Mouse (Mus musculus) myocyte (in vitro differentiated cells): Measurements from ENCODE around the gene Rps21. TPM values are rescaled to one million over a fixed set of nuclear protein-coding genes. Genes with fewer than 3 reads are reported as not detected.

Experiments used
- H3K27me3 ChIP-seq: one replicate; pipeline ENCODE4 v1.6.1; 2011; ENCODE audit not compliant: control insufficient read depth, insufficient read depth, insufficient read length
- H3K36me3 ChIP-seq: one replicate; pipeline ENCODE4 v1.6.1; 2011; ENCODE audit not compliant: control insufficient read depth, insufficient read depth
- H3K4me2 ChIP-seq: one replicate; pipeline ENCODE4 v1.6.1; 2011; ENCODE audit warnings: low read depth, control low read depth
- H3K4me3 ChIP-seq: one replicate; pipeline ENCODE4 v1.5.1; 2011; ENCODE audit warnings: mild to moderate bottlenecking, control low read depth, moderate library complexity
- H3K79me2 ChIP-seq: one replicate; pipeline ENCODE4 v1.6.1; 2011; ENCODE audit not compliant: control insufficient read depth, insufficient read depth
- H3ac ChIP-seq: one replicate; pipeline ENCODE4 v1.6.1; 2011; ENCODE audit not compliant: control insufficient read depth, insufficient read length
- CEBPB ChIP-seq: IDR thresholded peaks from 2 replicates; pipeline ENCODE4 v1.6.1; 2011; ENCODE audit warnings: mild to moderate bottlenecking, moderate library complexity; ENCODE audit not compliant: poor library complexity, insufficient read depth, severe bottlenecking
- E2F4 ChIP-seq: IDR thresholded peaks from one replicate; pipeline ENCODE4 v1.6.1; 2011; ENCODE audit warnings: mild to moderate bottlenecking, control low read depth, moderate library complexity; ENCODE audit not compliant: insufficient read depth
- MAX ChIP-seq: IDR thresholded peaks from one replicate; pipeline ENCODE4 v1.6.1; 2011; ENCODE audit warnings: low read depth, mild to moderate bottlenecking, control low read depth
- MYOD1 ChIP-seq, 3 experiments: IDR thresholded peaks; one replicate each; pipeline ENCODE4 v1.6.1; 2011; ENCODE audit warnings: control low read depth in 2 of 3, low read depth in 2 of 3, mild to moderate bottlenecking in 2 of 3, moderate library complexity in 1 of 3; ENCODE audit not compliant: insufficient read length in 2 of 3, control insufficient read depth in 1 of 3
- MYOG ChIP-seq, 3 experiments: IDR thresholded peaks; one replicate each; pipeline ENCODE4 v1.6.1; 2011; ENCODE audit warnings: control low read depth in 2 of 3, low read depth in 2 of 3, mild to moderate bottlenecking in 2 of 3; ENCODE audit not compliant: insufficient read length in 2 of 3, control insufficient read depth in 1 of 3, insufficient read depth in 1 of 3
- POLR2A ChIP-seq: IDR thresholded peaks from one replicate; pipeline ENCODE4 v1.6.1; 2011; ENCODE audit warnings: low read depth, mild to moderate bottlenecking, control low read depth, moderate library complexity; ENCODE audit not compliant: insufficient read length
- POLR2AphosphoS2 ChIP-seq: IDR thresholded peaks from one replicate; pipeline ENCODE4 v1.6.1; 2011; ENCODE audit warnings: low read depth, control low read depth; ENCODE audit not compliant: insufficient read length
- REST ChIP-seq: IDR thresholded peaks from one replicate; pipeline ENCODE4 v1.6.1; 2011; ENCODE audit warnings: mild to moderate bottlenecking, control low read depth, moderate library complexity; ENCODE audit not compliant: insufficient read depth, insufficient read length
- SRF ChIP-seq: IDR thresholded peaks from one replicate; pipeline ENCODE4 v1.6.1; 2011; ENCODE audit warnings: low read depth; ENCODE audit not compliant: control insufficient read depth, insufficient read length
- TCF12 ChIP-seq: IDR thresholded peaks from one replicate; pipeline ENCODE4 v1.6.1; 2011; ENCODE audit warnings: mild to moderate bottlenecking, control low read depth; ENCODE audit not compliant: poor library complexity, insufficient read depth, severe bottlenecking
- TCF3 ChIP-seq: IDR thresholded peaks from one replicate; pipeline ENCODE4 v1.6.1; 2011; ENCODE audit warnings: low read depth, control low read depth; ENCODE audit not compliant: insufficient read length
- USF1 ChIP-seq: IDR thresholded peaks from one replicate; pipeline ENCODE4 v1.6.1; 2011; ENCODE audit warnings: low read depth, mild to moderate bottlenecking, control low read depth, moderate library complexity
- polyA plus RNA-seq: library from polyadenylated mRNA; unstranded; fragments of >200 nt; fragmentation: generic; extraction: Trizol; gene quantifications from one replicate; pipeline ENCODE4 v1.2.1, GENCODE M21; 2012; ENCODE audit warnings: missing spikeins

Gene Rps21
- polyA plus RNA-seq, 1 experiment: 3,913 TPM

GRCm38 (mm10) chr2:180300252-180300651, 43.1 kb downstream of the Rps21 start:
- Histone ChIP-seq H3K36me3 (no peaks in the 10 kb centered on the region), H3K4me2 (no peak overlapping the region), H3ac (no peak overlapping the region), H3K27me3 (peaks cover 21% of the 10 kb centered on the region), H3K79me2 (no peaks in the 10 kb centered on the region), H3K4me3 (no peak overlapping the region)
- TF ChIP-seq USF1: no peak

- H3K79me2 ChIP-seq: no peaks in the 10 kb centered on the region
- TF ChIP-seq E2F4 (no peak), MYOD1 (IDR thresholded peaks at IDR 0.05; ENCODE audit: control insufficient read depth in 1 of 3, insufficient read length in 2 of 3, low read depth in 2 of 3) (no peak), USF1 (no peak), POLR2AphosphoS2 (no peak), TCF3 (no peak)
Measured at GRCm38 (mm10) chr2:180300771-180301170, 43.6 kb downstream of the Rps21 start.

GRCm38 (mm10) chr2:180302201-180302600, 45.0 kb downstream of the Rps21 start:
- TF ChIP-seq TCF3: no peak
- TF ChIP-seq MYOD1 (IDR thresholded peaks at IDR 0.05; ENCODE audit: control insufficient read depth in 1 of 3, insufficient read length in 2 of 3, low read depth in 2 of 3): no peak
- TF ChIP-seq USF1: no peak
- TF ChIP-seq REST: no peak
- no peak for TF ChIP-seq MAX
- no peak for TF ChIP-seq SRF
- no peak for TF ChIP-seq TCF12
- TF ChIP-seq POLR2A: no peak
- TF ChIP-seq MYOG (IDR thresholded peaks at IDR 0.05; ENCODE audit: control insufficient read depth in 1 of 3, insufficient read depth in 1 of 3, insufficient read length in 2 of 3, low read depth in 2 of 3): no peak
- TF ChIP-seq CEBPB: no peak
- TF ChIP-seq E2F4: no peak
- TF ChIP-seq POLR2AphosphoS2: no peak
- Histone ChIP-seq H3K79me2 (no peaks in the 10 kb centered on the region), H3K4me3 (no peak overlapping the region), H3ac (no peak overlapping the region), H3K4me2 (no peak overlapping the region), H3K36me3 (no peaks in the 10 kb centered on the region), H3K27me3 (peaks cover 16% of the 10 kb centered on the region)

More at GRCm38 (mm10) chr2:180300771-180301170, 43.6 kb downstream of the Rps21 start:
- no peak overlapping the region for H3ac ChIP-seq
- no peaks in the 10 kb centered on the region for H3K36me3 ChIP-seq
- H3K27me3 ChIP-seq: peaks cover 22% of the 10 kb centered on the region
- no peak overlapping the region for H3K4me2 ChIP-seq
- no peak overlapping the region for H3K4me3 ChIP-seq

GRCm38 (mm10) chr2:180303468-180303867, 46.3 kb downstream of the Rps21 start:
- H3K4me2 ChIP-seq: no peak overlapping the region
- TF ChIP-seq POLR2AphosphoS2 (no peak), REST (no peak), MAX (no peak), USF1 (no peak), CEBPB (no peak), TCF12 (no peak)
- H3K79me2 ChIP-seq: no peaks in the 10 kb centered on the region
- H3K36me3 ChIP-seq: no peaks in the 10 kb centered on the region
- peaks cover 14% of the 10 kb centered on the region for H3K27me3 ChIP-seq
- no peak overlapping the region for H3K4me3 ChIP-seq
- H3ac ChIP-seq: no peak overlapping the region

- Histone ChIP-seq H3K4me2 (no peak overlapping the region), H3K4me3 (no peak overlapping the region), H3K27me3 (peaks cover 21% of the 10 kb centered on the region), H3ac (no peak overlapping the region), H3K36me3 (no peaks in the 10 kb centered on the region), H3K79me2 (no peaks in the 10 kb centered on the region)
- TF ChIP-seq MYOD1 (IDR thresholded peaks at IDR 0.05; ENCODE audit: control insufficient read depth in 1 of 3, insufficient read length in 2 of 3, low read depth in 2 of 3) (no peak), E2F4 (no peak), USF1 (no peak), REST (no peak), SRF (no peak), TCF3 (no peak), CEBPB (no peak), POLR2AphosphoS2 (no peak), TCF12 (no peak), POLR2A (no peak)
Measured at GRCm38 (mm10) chr2:180304554-180304953, 47.4 kb downstream of the Rps21 start.

GRCm38 (mm10) chr2:180305490-180305889, 48.3 kb downstream of the Rps21 start:
- Histone ChIP-seq H3K27me3 (peaks cover 27% of the 10 kb centered on the region), H3K4me2 (no peak overlapping the region), H3K4me3 (no peak overlapping the region), H3K79me2 (no peaks in the 10 kb centered on the region), H3K36me3 (no peaks in the 10 kb centered on the region), H3ac (no peak overlapping the region)
- no peak for TF ChIP-seq SRF
- no peak for TF ChIP-seq MAX
- no peak for TF ChIP-seq CEBPB
